Mouse (Mus musculus) embryonic facial prominence, embryonic 13.5 days (tissue): Measurements from ENCODE around the gene Tas2r119. TPM values are rescaled to one million over a fixed set of nuclear protein-coding genes. Genes with fewer than 3 reads are reported as not detected.
"Not testable (repeated sequence)": the region's sequence is repeated elsewhere in the genome, so short reads cannot be mapped to it uniquely, and the experiment has no call there.

Experiments used
- ATAC-seq: fragments of 200-750 bp; cut with Nextera tagmentation; 2 replicates; pipeline ENCODE4 v1.8.0; 2017; ENCODE audit warnings: low read depth; ENCODE audit not compliant: insufficient number of reproducible peaks, insufficient read depth, low FRiP score, low TSS enrichment
- H3K27ac ChIP-seq: fragments of 300-500 bp; sonication (generic); 2 replicates; pipeline ENCODE4 v1.5.1; 2015; ENCODE audit warnings: moderate library complexity, mild to moderate bottlenecking, inconsistent platforms
- H3K27me3 ChIP-seq: fragments of 300-500 bp; sonication (generic); 2 replicates; pipeline ENCODE4 v1.6.1; 2015; ENCODE audit warnings: mild to moderate bottlenecking, inconsistent platforms
- H3K36me3 ChIP-seq: fragments of 300-500 bp; sonication (generic); 2 replicates; pipeline ENCODE4 v1.6.1; 2015; ENCODE audit warnings: mild to moderate bottlenecking, inconsistent platforms
- H3K4me1 ChIP-seq: fragments of 300-500 bp; sonication (generic); 2 replicates; pipeline ENCODE4 v1.6.1; 2015; ENCODE audit warnings: inconsistent platforms
- H3K4me2 ChIP-seq: fragments of 300-500 bp; sonication (generic); 2 replicates; pipeline ENCODE4 v1.6.1; 2015; ENCODE audit warnings: moderate library complexity, mild to moderate bottlenecking, inconsistent platforms
- H3K4me3 ChIP-seq: fragments of 300-500 bp; sonication (generic); 2 replicates; pipeline ENCODE4 v1.5.1; 2015; ENCODE audit warnings: mild to moderate bottlenecking, inconsistent platforms
- H3K9ac ChIP-seq: fragments of 300-500 bp; sonication (generic); 2 replicates; pipeline ENCODE4 v1.6.1; 2015; ENCODE audit warnings: mild to moderate bottlenecking, inconsistent platforms
- H3K9me3 ChIP-seq: fragments of 300-500 bp; sonication (generic); 2 replicates; pipeline ENCODE4 v1.6.1; 2016; ENCODE audit warnings: inconsistent platforms
- whole genome bisulfite sequencing: fragments of 180-500 bp; shearing (Covaris S2); methylation state at CpG from one replicate; pipeline ENCODE4 v1.1.7; 2015; ENCODE audit warnings: mixed read lengths; 5-methylcytosine and 5-hydroxymethylcytosine counted together
- polyA plus RNA-seq: library from polyadenylated mRNA; unstranded; fragments of >200 nt; fragmentation: Nextera tagmentation; extraction: Ambion mirVana; gene quantifications from 2 replicates; pipeline ENCODE4 v1.2.1, GENCODE M21; 2015

Tas2r119 gene
- polyA plus RNA-seq, 1 experiment from 2014 or later: not detected

- no peaks in the 10 kb centered on the region for H3K4me1 ChIP-seq
- H3K4me2 ChIP-seq: no peak overlapping the region
- no peaks in the 10 kb centered on the region for H3K36me3 ChIP-seq
- no peak for ATAC-seq
- WGBS: 94% methylated on average over 1 of the region's 1 CpGs
- no peaks in the 10 kb centered on the region for H3K27me3 ChIP-seq
- H3K4me3 ChIP-seq: no peak overlapping the region
- H3K9me3 ChIP-seq: no peaks in the 10 kb centered on the region
- H3K27ac ChIP-seq: no peak overlapping the region
- no peak overlapping the region for H3K9ac ChIP-seq
Measured at GRCm38 (mm10) chr15:32182026-32182425, 4.9 kb downstream of the Tas2r119 start.

- ATAC-seq: no peak
- H3K36me3 ChIP-seq: no peaks in the 10 kb centered on the region
- H3K4me3 ChIP-seq: no peak overlapping the region
- H3K9me3 ChIP-seq: no peaks in the 10 kb centered on the region
- no peak overlapping the region for H3K27ac ChIP-seq
- no peaks in the 10 kb centered on the region for H3K4me1 ChIP-seq
- no peak overlapping the region for H3K9ac ChIP-seq
- H3K27me3 ChIP-seq: no peaks in the 10 kb centered on the region
- no peak overlapping the region for H3K4me2 ChIP-seq
Measured at GRCm38 (mm10) chr15:32184964-32185363, 7.9 kb downstream of the Tas2r119 start.

GRCm38 (mm10) chr15:32189879-32190278 is 12.8 kb downstream of the Tas2r119 start:
- H3K27ac ChIP-seq: no peak overlapping the region
- no peaks in the 10 kb centered on the region for H3K4me1 ChIP-seq
- no peak overlapping the region for H3K9ac ChIP-seq
- no peaks in the 10 kb centered on the region for H3K36me3 ChIP-seq
- ATAC-seq: no peak
- H3K4me3 ChIP-seq: no peak overlapping the region
- no peaks in the 10 kb centered on the region for H3K27me3 ChIP-seq
- no peak overlapping the region for H3K4me2 ChIP-seq
- H3K9me3 ChIP-seq: no peaks in the 10 kb centered on the region
- WGBS: 81% methylated on average over 3 of the region's 3 CpGs

- no peaks in the 10 kb centered on the region for H3K9me3 ChIP-seq
- H3K9ac ChIP-seq: no peak overlapping the region
- H3K4me1 ChIP-seq: no peaks in the 10 kb centered on the region
- H3K4me2 ChIP-seq: no peak overlapping the region
- H3K36me3 ChIP-seq: no peaks in the 10 kb centered on the region
- no peak overlapping the region for H3K4me3 ChIP-seq
- H3K27ac ChIP-seq: no peak overlapping the region
- 86% methylated on average over 6 of the region's 6 CpGs for WGBS
- ATAC-seq: no peak
- no peaks in the 10 kb centered on the region for H3K27me3 ChIP-seq
Measured at GRCm38 (mm10) chr15:32190436-32190835, 13.3 kb downstream of the Tas2r119 start.

- no peak overlapping the region for H3K9ac ChIP-seq
- no peak overlapping the region for H3K4me2 ChIP-seq
- H3K27me3 ChIP-seq: no peaks in the 10 kb centered on the region
- ATAC-seq: no peak
- no peaks in the 10 kb centered on the region for H3K36me3 ChIP-seq
- H3K27ac ChIP-seq: no peak overlapping the region
- H3K4me1 ChIP-seq: no peaks in the 10 kb centered on the region
- no peaks in the 10 kb centered on the region for H3K9me3 ChIP-seq
- WGBS: 60% methylated on average over 1 of the region's 1 CpGs
- no peak overlapping the region for H3K4me3 ChIP-seq
Measured at GRCm38 (mm10) chr15:32192948-32193347, 15.9 kb downstream of the Tas2r119 start.

- ATAC-seq: no peak
- H3K4me2 ChIP-seq: no peak overlapping the region
- no peaks in the 10 kb centered on the region for H3K9me3 ChIP-seq
- 78% methylated on average over 9 of the region's 9 CpGs for WGBS
- no peak overlapping the region for H3K4me3 ChIP-seq
- no peaks in the 10 kb centered on the region for H3K36me3 ChIP-seq
- H3K27me3 ChIP-seq: no peaks in the 10 kb centered on the region
- peaks cover 6% of the 10 kb centered on the region; the same call in 1 of the 2 replicates for H3K4me1 ChIP-seq
- no peak overlapping the region for H3K9ac ChIP-seq
- H3K27ac ChIP-seq: no peak overlapping the region
Measured at GRCm38 (mm10) chr15:32198076-32198475, 21.0 kb downstream of the Tas2r119 start.

GRCm38 (mm10) chr15:32198561-32198960 is 21.5 kb downstream of the Tas2r119 start:
- Histone ChIP-seq H3K27me3 (no peaks in the 10 kb centered on the region), H3K4me2 (no peak overlapping the region), H3K36me3 (no peaks in the 10 kb centered on the region), H3K9ac (no peak overlapping the region), H3K27ac (no peak overlapping the region), H3K4me3 (no peak overlapping the region), H3K9me3 (no peaks in the 10 kb centered on the region), H3K4me1 (peaks cover 6% of the 10 kb centered on the region; the same call in 1 of the 2 replicates)
- ATAC-seq: no peak
- 30% methylated on average over 5 of the region's 5 CpGs for WGBS

GRCm38 (mm10) chr15:32203242-32203641 is 26.2 kb downstream of the Tas2r119 start:
- 64% methylated on average over 5 of the region's 5 CpGs for WGBS
- ATAC-seq: no peak
- Histone ChIP-seq H3K9ac (no peak overlapping the region), H3K27ac (no peak overlapping the region), H3K4me2 (no peak overlapping the region), H3K4me3 (no peak overlapping the region), H3K4me1 (peaks cover 6% of the 10 kb centered on the region; the same call in 1 of the 2 replicates), H3K27me3 (no peaks in the 10 kb centered on the region), H3K9me3 (no peaks in the 10 kb centered on the region), H3K36me3 (no peaks in the 10 kb centered on the region)

- no peaks in the 10 kb centered on the region for H3K4me1 ChIP-seq
- no peak for ATAC-seq
- no peaks in the 10 kb centered on the region for H3K36me3 ChIP-seq
- H3K27me3 ChIP-seq: no peaks in the 10 kb centered on the region
- 86% methylated on average over 10 of the region's 10 CpGs for WGBS
- no peak overlapping the region for H3K4me2 ChIP-seq
- H3K27ac ChIP-seq: no peak overlapping the region
- H3K4me3 ChIP-seq: no peak overlapping the region
- no peaks in the 10 kb centered on the region for H3K9me3 ChIP-seq
- no peak overlapping the region for H3K9ac ChIP-seq
Measured at GRCm38 (mm10) chr15:32204908-32205307, 27.8 kb downstream of the Tas2r119 start.

- H3K4me3 ChIP-seq, ATAC-seq, H3K36me3 ChIP-seq, H3K27ac ChIP-seq, H3K4me1 ChIP-seq, H3K27me3 ChIP-seq, H3K4me2 ChIP-seq, H3K9ac ChIP-seq, H3K9me3 ChIP-seq: not testable (repeated sequence)
- WGBS: 90% methylated on average over 10 of the region's 10 CpGs
Measured at GRCm38 (mm10) chr15:32214687-32215086, 37.6 kb downstream of the Tas2r119 start.

GRCm38 (mm10) chr15:32223028-32223427 is 45.9 kb downstream of the Tas2r119 start:
- 88% methylated on average over 7 of the region's 7 CpGs for WGBS
- no peaks in the 10 kb centered on the region for H3K27me3 ChIP-seq
- H3K9ac ChIP-seq: no peak overlapping the region
- no peak for ATAC-seq
- H3K9me3 ChIP-seq: no peaks in the 10 kb centered on the region
- no peaks in the 10 kb centered on the region for H3K36me3 ChIP-seq
- H3K27ac ChIP-seq: no peak overlapping the region
- H3K4me3 ChIP-seq: no peak overlapping the region
- no peaks in the 10 kb centered on the region for H3K4me1 ChIP-seq
- H3K4me2 ChIP-seq: no peak overlapping the region

GRCm38 (mm10) chr15:32225394-32225793 is 48.3 kb downstream of the Tas2r119 start:
- Histone ChIP-seq H3K27me3 (no peaks in the 10 kb centered on the region), H3K4me3 (no peak overlapping the region), H3K4me1 (no peaks in the 10 kb centered on the region), H3K36me3 (no peaks in the 10 kb centered on the region), H3K9me3 (no peaks in the 10 kb centered on the region), H3K27ac (no peak overlapping the region), H3K4me2 (no peak overlapping the region), H3K9ac (no peak overlapping the region)
- WGBS: 87% methylated on average over 3 of the region's 3 CpGs
- no peak for ATAC-seq

GRCm38 (mm10) chr15:32226381-32226780 is 49.3 kb downstream of the Tas2r119 start:
- Histone ChIP-seq H3K4me3 (no peak overlapping the region), H3K9me3 (no peaks in the 10 kb centered on the region), H3K36me3 (no peaks in the 10 kb centered on the region), H3K4me1 (no peaks in the 10 kb centered on the region), H3K4me2 (no peak overlapping the region), H3K27me3 (no peaks in the 10 kb centered on the region), H3K27ac (no peak overlapping the region), H3K9ac (no peak overlapping the region)
- 84% methylated on average over 6 of the region's 6 CpGs for WGBS
- ATAC-seq: no peak
